Mouse (Mus musculus): ENCODE measurements around the gene Brd2. TPM values are rescaled to one million over a fixed set of nuclear protein-coding genes. Genes with fewer than 3 reads are reported as not detected.
A peak's percentile ranks its signal among the peaks of the same experiment; 100 is the strongest.
"Not testable (repeated sequence)": the region's sequence is repeated elsewhere in the genome, so short reads cannot be mapped to it uniquely, and the experiment has no call there.

Gene Brd2
- 100 to 1,000 TPM; 266 to 271 TPM for total RNA-seq (2021)

DNA sequence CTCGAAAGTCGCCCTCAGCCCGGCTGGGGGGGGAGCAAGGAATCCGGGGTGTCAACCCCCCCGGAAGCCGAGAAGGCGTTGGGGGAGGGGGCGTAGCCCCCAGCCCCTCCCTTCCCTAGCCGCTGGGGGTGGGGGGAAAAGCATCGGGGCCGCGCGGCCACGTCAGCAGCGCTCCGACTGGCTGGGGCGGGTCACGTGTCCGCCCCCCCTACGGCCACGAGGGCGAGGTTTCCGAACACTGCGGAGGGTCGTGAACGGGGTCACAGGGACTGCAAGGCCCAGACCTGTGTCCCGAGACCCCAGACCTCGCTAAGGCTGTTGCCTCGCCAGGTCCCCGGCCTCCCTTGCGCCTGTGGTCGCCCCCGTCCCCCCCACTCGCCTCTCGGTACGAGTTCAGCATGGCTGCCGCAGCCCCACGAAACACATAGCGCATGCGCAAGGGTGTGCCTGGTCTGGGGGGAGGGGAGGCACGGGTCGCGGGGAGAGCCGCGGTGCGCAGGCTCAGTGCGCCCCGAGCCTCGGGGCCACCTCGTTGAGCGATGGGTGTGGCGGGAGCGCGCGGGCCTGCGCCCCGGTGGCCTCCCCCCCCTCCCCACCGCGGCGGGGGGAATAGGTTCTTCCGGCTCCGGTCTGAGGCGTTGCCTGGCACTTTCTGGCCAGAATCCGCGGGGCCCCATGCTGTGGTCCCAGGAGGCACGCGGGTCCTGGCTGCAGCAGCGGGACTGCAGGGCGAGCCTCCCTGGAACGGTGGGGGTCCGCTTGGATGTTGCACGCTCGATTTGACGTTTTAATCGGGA lies at the start of gene Brd2:
Brd2 (minus strand) TSS at position 447 of the 797 bp plus-strand sequence.
- intact Hi-C loops (cut with DNase I): no loop called here
- DNase-seq (ENCODE audit: extremely low spot score in 1 of 2, low spot score in 2 of 2): peak; percentile 93 to 98

DNA sequence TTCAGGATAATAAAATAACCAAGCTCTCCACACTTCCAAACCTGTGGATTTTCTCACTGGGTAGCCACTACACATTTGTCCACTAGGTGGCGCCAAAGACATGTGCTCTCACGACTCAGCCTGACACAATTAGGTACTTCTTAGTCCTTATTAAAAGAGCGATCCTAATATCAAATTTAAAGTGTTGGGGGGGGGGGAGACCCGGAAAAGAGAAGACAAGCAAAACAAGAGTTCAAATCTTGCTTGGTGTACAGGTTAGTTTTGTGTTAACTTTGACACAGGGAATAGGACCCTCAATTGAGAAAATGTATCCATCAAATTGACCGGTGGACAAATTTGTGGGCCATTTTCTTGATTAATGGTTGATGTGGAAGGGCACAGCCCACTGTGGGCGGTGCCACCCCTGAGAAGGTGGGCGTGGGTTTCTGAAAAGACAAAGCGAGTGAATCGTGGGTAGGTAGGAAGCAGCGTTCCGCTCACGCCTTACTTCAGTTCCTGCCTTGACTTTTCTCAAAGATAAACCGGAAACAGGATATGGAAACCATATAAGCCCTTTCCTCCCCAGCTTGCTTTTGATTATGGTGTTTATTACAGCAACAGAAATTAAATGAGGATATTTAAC lies 48.6 kb upstream of the Brd2 start:
- intact Hi-C loops (cut with DNase I): loop anchor here (5.0 kb wide), 1 partner anchor 66 kb away; the partner anchor contains the start of gene H2-Ob
- DNase-seq (ENCODE audit: extremely low spot score in 1 of 2, low spot score in 2 of 2): peak; percentile 68 to 71

DNA sequence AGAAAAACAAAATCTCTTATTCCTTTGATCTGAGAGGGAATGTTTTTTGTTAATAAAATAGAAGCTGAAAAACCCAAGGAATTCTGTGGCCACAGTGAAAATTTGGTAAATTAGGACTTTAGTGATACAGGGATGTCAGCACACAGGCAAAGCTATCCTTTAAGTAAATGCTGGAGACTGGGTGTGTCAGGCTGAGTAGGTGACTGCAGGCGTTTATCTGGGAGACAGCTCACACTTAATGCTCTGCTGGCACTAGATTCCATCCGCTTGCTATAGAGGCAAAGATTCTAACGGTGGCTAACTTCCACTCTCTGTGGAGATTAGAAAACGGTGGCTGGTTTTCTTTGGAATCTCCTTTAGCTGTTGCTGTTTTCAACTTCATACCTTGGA lies 48.0 kb upstream of the Brd2 start:
- intact Hi-C loops (cut with DNase I): loop anchor here (5.0 kb wide), 1 partner anchor 67 kb away; the partner anchor contains the start of gene H2-Ob
- no peak for DNase-seq (ENCODE audit: extremely low spot score in 1 of 2, low spot score in 2 of 2)

- DNase-seq (ENCODE audit: extremely low spot score in 1 of 2, low spot score in 2 of 2): peak; percentile 38 to 52
- intact Hi-C loops (cut with DNase I): loop anchor here (5.0 kb wide), 1 partner anchor 67 kb away; no protein-coding TSS in a partner anchor
These were observed 46.8 kb upstream of the Brd2 start for GRCm38 (mm10) chr17:34169279-34169678.

- intact Hi-C loops (cut with DNase I): loop anchor here (2.0 to 5.0 kb wide), 2 partner anchors 63 to 88 kb away; no protein-coding TSS in a partner anchor
- no peak for DNase-seq (ENCODE audit: extremely low spot score in 1 of 2, low spot score in 2 of 2)
These were observed 42.7 kb upstream of the Brd2 start for GRCm38 (mm10) chr17:34165033-34165730.

DNA sequence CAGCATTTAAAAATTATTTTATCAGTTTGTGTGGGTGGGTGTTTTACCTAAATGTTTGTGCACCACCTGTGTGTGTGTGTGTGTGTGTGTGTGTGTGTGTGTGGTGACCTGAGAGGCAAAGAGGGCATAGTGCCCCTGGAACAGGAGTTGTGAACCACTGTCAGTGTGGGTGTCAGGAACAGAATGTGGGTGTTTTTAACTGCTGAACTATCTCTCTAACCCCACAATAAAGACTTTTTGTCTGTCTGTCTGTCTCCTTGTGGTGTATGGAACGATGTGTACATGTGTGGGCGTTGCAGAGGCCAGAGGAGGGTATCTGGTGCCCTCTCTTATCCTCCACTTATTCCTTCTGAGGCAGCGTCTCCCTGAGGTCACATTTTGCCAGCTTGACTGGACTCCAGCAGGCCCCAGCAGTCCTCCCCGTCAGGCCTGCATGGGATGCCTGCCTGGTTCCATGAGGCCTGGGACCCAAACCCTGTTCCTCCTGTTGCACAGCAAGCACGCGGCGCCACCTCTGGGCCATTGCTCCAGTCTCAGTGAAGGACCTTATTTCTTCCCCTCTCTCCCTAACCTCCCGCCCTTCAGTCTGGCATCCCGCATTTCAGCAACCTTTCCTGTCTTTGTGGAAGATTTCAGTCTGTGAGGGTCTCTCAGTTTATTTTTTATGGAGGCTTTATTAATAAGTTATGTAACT lies 41.9 kb upstream of the Brd2 start:
- intact Hi-C loops (cut with DNase I): loop anchor here (2.0 kb wide), 1 partner anchor 88 kb away; no protein-coding TSS in a partner anchor
- peak in 1 of 2 experiments; percentile 41 for DNase-seq (ENCODE audit: extremely low spot score in 1 of 2, low spot score in 2 of 2)

DNA sequence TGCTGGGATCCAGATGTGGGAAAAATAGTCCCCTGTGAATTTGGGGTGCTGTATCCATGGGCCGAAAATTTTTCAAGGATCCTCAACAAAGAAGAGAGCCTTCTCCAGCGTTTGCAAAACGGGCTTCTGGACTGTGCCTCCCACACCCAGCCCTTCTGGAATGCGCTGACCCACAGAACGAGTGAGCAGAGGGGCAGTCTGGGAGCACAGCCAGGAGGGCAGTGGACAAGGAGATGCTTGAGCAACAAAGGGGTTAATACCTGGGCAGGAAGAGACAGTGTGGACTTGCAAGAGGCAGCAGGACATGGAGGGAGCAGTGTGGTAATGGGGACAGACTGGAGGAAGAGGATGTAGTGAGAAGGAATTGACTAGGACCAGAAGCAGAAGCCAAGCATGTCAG lies 33.1 kb upstream of the Brd2 start:
- no peak for DNase-seq (ENCODE audit: extremely low spot score in 1 of 2, low spot score in 2 of 2)
- intact Hi-C loops (cut with DNase I): no loop called here

GRCm38 (mm10) chr17:34152923-34153322 lies 30.5 kb upstream of the Brd2 start, which contains the start of gene H2-DMb1:
TSS of gene H2-DMb1 (plus strand) at chr17:34153072.
- no peak for DNase-seq (ENCODE audit: extremely low spot score in 1 of 2, low spot score in 2 of 2)
- intact Hi-C loops (cut with DNase I): no loop called here

DNA sequence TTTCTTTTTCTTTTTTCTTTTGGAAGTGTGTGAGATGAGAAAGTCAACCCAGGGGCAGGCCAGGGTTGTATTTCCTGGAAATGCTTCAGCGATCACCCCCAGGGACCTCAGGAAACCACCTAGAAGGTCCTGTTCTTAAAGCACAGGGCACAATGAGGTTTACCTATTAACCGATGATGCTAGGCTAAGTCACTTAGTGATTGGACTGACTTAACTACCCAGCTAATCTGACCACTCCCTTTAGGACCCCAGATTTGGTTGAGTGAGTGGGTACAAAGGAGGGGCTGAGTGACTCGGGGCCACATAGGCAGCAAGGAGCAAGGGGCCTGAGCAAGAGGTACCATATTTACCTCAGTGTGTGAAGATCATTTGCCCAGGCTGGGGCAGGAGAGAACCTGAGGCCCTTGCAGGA lies 22.5 kb upstream of the Brd2 start:
- DNase-seq (ENCODE audit: extremely low spot score in 1 of 2, low spot score in 2 of 2): no peak
- intact Hi-C loops (cut with DNase I): no loop called here

GRCm38 (mm10) chr17:34144221-34144620 lies 21.8 kb upstream of the Brd2 start:
- intact Hi-C loops (cut with DNase I): not testable (repeated sequence)

GRCm38 (mm10) chr17:34143461-34143860 lies 21.0 kb upstream of the Brd2 start:
- DNase-seq (ENCODE audit: extremely low spot score in 1 of 2, low spot score in 2 of 2): no peak
- intact Hi-C loops (cut with DNase I): no loop called here

More at GRCm38 (mm10) chr17:34144221-34144620, 21.8 kb upstream of the Brd2 start:
- DNase-seq (ENCODE audit: extremely low spot score in 1 of 2, low spot score in 2 of 2): not testable (repeated sequence)

DNA sequence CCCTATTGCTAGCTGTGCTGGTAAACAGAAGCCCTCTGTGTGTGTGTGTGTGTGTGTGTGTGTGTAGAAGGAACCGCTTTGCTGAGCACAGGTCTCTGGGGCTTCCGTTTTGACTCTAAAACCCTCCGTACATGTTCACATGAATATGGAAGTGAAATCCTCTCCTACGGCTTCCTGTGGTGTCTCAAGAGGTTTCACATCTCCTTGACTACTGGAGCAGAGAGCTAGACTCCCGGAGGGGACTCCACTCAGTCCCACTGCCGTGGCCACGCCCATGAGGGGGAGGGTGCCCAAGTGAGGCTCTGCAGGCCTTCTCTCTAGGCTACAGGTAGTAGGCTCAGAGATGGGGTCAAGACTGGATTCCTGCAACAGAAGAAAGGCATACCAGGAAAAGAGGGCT lies 20.6 kb upstream of the Brd2 start, which contains the start of gene H2-DMb2:
H2-DMb2 (plus strand) TSS at position 275 of the 400 bp plus-strand sequence.
- peak in 1 of 2 experiments; percentile 81 for DNase-seq (ENCODE audit: extremely low spot score in 1 of 2, low spot score in 2 of 2)
- intact Hi-C loops (cut with DNase I): no loop called here

- no peak for DNase-seq (ENCODE audit: extremely low spot score in 1 of 2, low spot score in 2 of 2)
- intact Hi-C loops (cut with DNase I): no loop called here
These were observed 20.1 kb upstream of the Brd2 start for GRCm38 (mm10) chr17:34142456-34143010.

- DNase-seq (ENCODE audit: extremely low spot score in 1 of 2, low spot score in 2 of 2): no peak
- intact Hi-C loops (cut with DNase I): no loop called here
These were observed 19.0 kb upstream of the Brd2 start for GRCm38 (mm10) chr17:34141448-34141847.

GRCm38 (mm10) chr17:34140240-34140639 lies 17.8 kb upstream of the Brd2 start:
- intact Hi-C loops (cut with DNase I): no loop called here

DNA sequence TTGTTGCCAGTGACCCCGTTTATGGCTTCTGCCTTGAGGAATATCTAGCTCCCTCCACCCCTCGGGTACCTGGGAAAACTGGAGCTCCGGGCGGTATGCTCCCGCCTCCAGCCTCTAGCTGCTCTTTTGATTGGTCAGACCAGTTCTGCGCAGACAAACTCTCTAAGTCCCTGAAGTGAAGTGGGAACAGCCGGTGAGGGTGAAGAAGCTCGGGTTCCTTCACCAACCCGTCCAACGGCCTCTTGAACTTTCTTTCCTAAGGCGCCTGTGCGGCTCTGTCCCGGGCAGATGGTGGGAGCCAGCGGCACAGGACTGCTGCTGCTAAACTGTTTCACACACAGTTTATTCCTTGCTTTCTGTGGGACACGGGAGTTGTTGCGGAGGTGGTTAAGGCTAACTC lies 17.0 kb upstream of the Brd2 start:
- intact Hi-C loops (cut with DNase I): no loop called here
- DNase-seq (ENCODE audit: extremely low spot score in 1 of 2, low spot score in 2 of 2): no peak

More at GRCm38 (mm10) chr17:34140240-34140639, 17.8 kb upstream of the Brd2 start:
- DNase-seq (ENCODE audit: extremely low spot score in 1 of 2, low spot score in 2 of 2): no peak

GRCm38 (mm10) chr17:34138655-34139054 lies 16.2 kb upstream of the Brd2 start:
- intact Hi-C loops (cut with DNase I): no loop called here
- DNase-seq (ENCODE audit: extremely low spot score in 1 of 2, low spot score in 2 of 2): no peak

GRCm38 (mm10) chr17:34137601-34138000 lies 15.2 kb upstream of the Brd2 start:
- no peak for DNase-seq (ENCODE audit: extremely low spot score in 1 of 2, low spot score in 2 of 2)
- intact Hi-C loops (cut with DNase I): no loop called here

Data from left cerebral cortex, postnatal 10 days (tissue).